Mouse (Mus musculus): ENCODE results near the gene E030030I06Rik. TPM values are rescaled to one million over a fixed set of nuclear protein-coding genes. Genes with fewer than 3 reads are reported as not detected.
"Not testable (repeated sequence)": the region's sequence is repeated elsewhere in the genome, so short reads cannot be mapped to it uniquely, and the experiment has no call there.

E030030I06Rik gene
- 11.7 to 25.5 TPM (median 23.4 TPM) in 3 replicates for total RNA-seq (2017)

GRCm38 (mm10) chr10:22149073-22149690 lies at the start of gene E030030I06Rik:
Gene E030030I06Rik (minus strand): TSS chr10:22149270.
- ATAC-seq (replicated peaks; ENCODE audit: insufficient number of reproducible peaks, low FRiP score, low TSS enrichment, poor library complexity, severe bottlenecking), result no peak

GRCm38 (mm10) chr10:22191035-22191434 lies 42.0 kb upstream of the E030030I06Rik start:
- not testable (repeated sequence) for ATAC-seq (replicated peaks; ENCODE audit: insufficient number of reproducible peaks, low FRiP score, low TSS enrichment, poor library complexity, severe bottlenecking)

- not testable (repeated sequence) for ATAC-seq (replicated peaks; ENCODE audit: insufficient number of reproducible peaks, low FRiP score, low TSS enrichment, poor library complexity, severe bottlenecking)
These were observed 27.4 kb upstream of the E030030I06Rik start for GRCm38 (mm10) chr10:22176515-22176914.

- ATAC-seq (replicated peaks; ENCODE audit: insufficient number of reproducible peaks, low FRiP score, low TSS enrichment, poor library complexity, severe bottlenecking), result not testable (repeated sequence)
These were observed 25.1 kb upstream of the E030030I06Rik start for GRCm38 (mm10) chr10:22174190-22174487.

- not testable (repeated sequence) for ATAC-seq (replicated peaks; ENCODE audit: insufficient number of reproducible peaks, low FRiP score, low TSS enrichment, poor library complexity, severe bottlenecking)
These were observed 24.5 kb upstream of the E030030I06Rik start for GRCm38 (mm10) chr10:22173335-22174189.

GRCm38 (mm10) chr10:22172431-22173334 lies 23.6 kb upstream of the E030030I06Rik start:
- not testable (repeated sequence) for ATAC-seq (replicated peaks; ENCODE audit: insufficient number of reproducible peaks, low FRiP score, low TSS enrichment, poor library complexity, severe bottlenecking)

GRCm38 (mm10) chr10:22169116-22169515 lies 20.0 kb upstream of the E030030I06Rik start:
- ATAC-seq (replicated peaks; ENCODE audit: insufficient number of reproducible peaks, low FRiP score, low TSS enrichment, poor library complexity, severe bottlenecking), result 0 out of 2 replicates have a peak, but pooled peaks have one; percentile 37

- ATAC-seq (replicated peaks; ENCODE audit: insufficient number of reproducible peaks, low FRiP score, low TSS enrichment, poor library complexity, severe bottlenecking), result not testable (repeated sequence)
These were observed 18.0 kb upstream of the E030030I06Rik start for GRCm38 (mm10) chr10:22167061-22167460.

GRCm38 (mm10) chr10:22166025-22166424 lies 17.0 kb upstream of the E030030I06Rik start:
- peak; percentile 45; the same call in 1 of the 2 replicates for ATAC-seq (replicated peaks; ENCODE audit: insufficient number of reproducible peaks, low FRiP score, low TSS enrichment, poor library complexity, severe bottlenecking)

- peak; percentile 58 for ATAC-seq (replicated peaks; ENCODE audit: insufficient number of reproducible peaks, low FRiP score, low TSS enrichment, poor library complexity, severe bottlenecking)
These were observed 16.4 kb upstream of the E030030I06Rik start for GRCm38 (mm10) chr10:22165328-22166003.

GRCm38 (mm10) chr10:22163705-22164583 lies 14.9 kb upstream of the E030030I06Rik start:
- not testable (repeated sequence) for ATAC-seq (replicated peaks; ENCODE audit: insufficient number of reproducible peaks, low FRiP score, low TSS enrichment, poor library complexity, severe bottlenecking)

GRCm38 (mm10) chr10:22163279-22163678 lies 14.2 kb upstream of the E030030I06Rik start:
- not testable (repeated sequence) for ATAC-seq (replicated peaks; ENCODE audit: insufficient number of reproducible peaks, low FRiP score, low TSS enrichment, poor library complexity, severe bottlenecking)

- no peak for ATAC-seq (replicated peaks; ENCODE audit: insufficient number of reproducible peaks, low FRiP score, low TSS enrichment, poor library complexity, severe bottlenecking)
These were observed 10.6 kb upstream of the E030030I06Rik start for GRCm38 (mm10) chr10:22159581-22160140.

GRCm38 (mm10) chr10:22159131-22159561 lies 10.1 kb upstream of the E030030I06Rik start:
- ATAC-seq (replicated peaks; ENCODE audit: insufficient number of reproducible peaks, low FRiP score, low TSS enrichment, poor library complexity, severe bottlenecking), result no peak

GRCm38 (mm10) chr10:22158310-22158999 lies 9.4 kb upstream of the E030030I06Rik start, which contains the start of the genes Raet1e and H60b:
Gene Raet1e (plus strand): TSS chr10:22158569.
Gene H60b (plus strand): TSS chr10:22158586.
- peak; percentile 71 for ATAC-seq (replicated peaks; ENCODE audit: insufficient number of reproducible peaks, low FRiP score, low TSS enrichment, poor library complexity, severe bottlenecking)

All from monocyte, adult 5-6 weeks (primary cell).